Mouse (Mus musculus) cerebellum, postnatal 36 days (tissue): Measurements from ENCODE around the gene Gm12248.

ENCODE experiments used
- DNase-seq, 2 experiments: peaks; one replicate each; pipeline ENCODE4 v3.0.0; 2021 to 2022; ENCODE audit warnings: mixed read lengths in 2 of 2

The Gm12248 gene

DNA sequence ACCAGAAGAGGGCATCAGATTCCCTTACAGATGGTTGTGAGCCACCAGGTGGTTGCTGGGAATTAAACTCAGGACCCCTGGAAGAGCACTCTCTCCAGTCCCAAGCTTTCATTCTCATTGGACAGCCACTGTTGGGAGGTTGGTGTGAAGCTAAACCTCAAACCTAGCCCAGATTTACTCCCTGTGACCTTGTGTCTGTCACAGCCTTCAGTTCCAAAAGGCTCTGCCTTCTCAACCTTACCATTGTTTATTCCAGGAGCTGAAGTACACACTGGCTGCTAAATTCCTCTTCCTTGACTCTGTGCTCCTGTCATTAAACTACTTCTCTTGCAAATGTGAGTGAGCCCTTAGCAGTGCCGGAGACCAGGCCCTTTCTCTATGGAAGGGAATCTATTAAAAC, 64.0 kb downstream of the Gm12248 start:
- DNase-seq = no peak

DNA sequence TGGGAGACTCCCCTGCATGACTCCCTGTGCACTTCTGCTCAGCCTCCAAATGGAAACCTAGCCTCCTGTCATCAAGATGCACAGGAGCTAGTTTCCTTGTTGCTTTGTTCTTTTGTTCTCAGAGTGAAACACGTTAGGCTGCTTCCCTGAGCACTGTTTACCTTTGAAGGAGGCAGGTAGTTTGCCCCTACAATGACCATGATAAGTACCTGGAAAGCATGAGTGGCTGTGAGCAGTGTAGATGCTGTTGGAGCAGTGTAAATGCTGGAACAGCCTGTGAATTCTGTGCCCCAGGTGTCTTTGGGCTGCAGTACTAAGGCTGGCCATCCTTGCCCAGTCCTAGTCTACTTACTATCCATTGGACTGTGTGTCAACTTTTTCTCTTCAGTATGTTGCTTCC, 66.1 kb downstream of the Gm12248 start:
- no peak for DNase-seq

DNA sequence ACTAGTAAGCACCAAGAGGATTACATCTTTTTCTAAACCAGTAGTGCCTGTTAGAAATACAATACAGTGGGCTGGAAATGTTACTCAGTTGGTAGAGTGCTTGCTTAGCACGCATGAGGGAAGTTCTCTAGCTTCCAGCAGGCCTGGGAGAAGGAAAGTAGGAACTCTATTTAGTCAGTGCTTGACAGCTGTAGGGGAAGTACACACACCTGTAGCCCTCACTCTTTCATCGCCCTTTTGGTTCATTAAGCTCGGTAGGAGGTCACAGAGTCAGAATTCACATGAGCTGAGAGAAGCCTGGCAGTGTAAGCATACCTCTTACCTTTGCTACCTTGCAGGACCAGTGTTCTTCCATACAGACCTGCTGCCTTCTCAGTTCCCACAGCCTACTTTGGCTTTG, 66.6 kb downstream of the Gm12248 start:
- DNase-seq = no peak

DNA sequence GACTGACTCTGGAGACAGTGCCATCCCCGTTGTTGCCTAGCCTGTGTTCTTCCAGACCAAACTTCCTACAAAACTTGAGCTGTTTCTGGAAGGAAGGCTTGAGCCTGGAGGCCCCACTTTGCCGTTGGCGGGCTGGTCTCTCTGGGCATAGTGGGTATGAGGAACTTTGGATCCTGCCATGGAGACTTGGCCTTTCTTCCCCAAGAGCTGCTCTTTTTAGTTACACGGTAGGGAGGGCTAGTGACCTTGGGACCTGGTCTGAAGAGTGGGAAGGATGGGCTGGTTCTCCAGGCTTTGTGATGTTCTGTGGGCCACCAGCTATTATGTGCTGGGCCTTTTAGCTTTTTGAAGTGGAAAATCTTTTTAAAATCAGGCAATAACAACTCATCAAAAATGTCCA, 67.1 kb downstream of the Gm12248 start:
- DNase-seq = no peak

DNA sequence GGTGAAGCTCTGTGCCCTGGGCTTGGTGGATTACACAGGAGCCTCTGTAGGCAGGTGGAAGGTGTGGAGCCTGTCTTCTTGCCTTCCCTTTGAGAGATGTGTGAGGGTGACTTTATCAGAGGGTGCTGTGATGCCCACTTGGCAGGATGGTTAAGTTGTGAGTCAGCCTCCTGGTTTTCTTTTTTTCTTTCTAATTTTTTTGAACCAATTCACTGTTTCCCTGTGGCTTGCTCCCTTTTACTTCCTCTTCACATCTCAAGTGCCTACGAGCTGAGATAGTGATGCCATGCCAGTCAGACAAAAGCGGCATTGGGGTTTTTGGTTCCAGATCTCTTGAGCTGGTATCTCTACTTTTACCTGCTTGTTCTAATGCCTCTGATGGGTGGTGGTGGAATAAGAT, 68.3 kb downstream of the Gm12248 start:
- DNase-seq = no peak

DNA sequence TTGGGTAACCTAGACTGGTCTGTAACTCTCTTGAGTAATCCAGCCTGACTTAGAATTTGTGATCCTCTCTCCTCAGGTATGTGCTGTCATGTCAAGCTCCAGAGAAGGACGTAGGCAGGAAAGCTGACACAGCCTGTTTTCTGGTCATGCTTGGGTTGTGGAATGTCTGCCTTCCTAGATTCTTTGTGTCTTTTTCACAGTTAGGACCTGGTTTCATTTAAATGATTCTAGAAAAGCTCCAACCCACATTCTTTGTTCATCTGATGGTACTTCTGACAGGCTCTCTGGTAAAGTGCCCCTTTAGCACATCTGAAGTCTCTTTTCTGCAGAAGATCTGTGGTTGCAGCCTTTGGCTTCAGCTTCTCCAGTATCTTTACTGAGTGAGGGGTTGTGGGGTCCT, 68.7 kb downstream of the Gm12248 start:
- DNase-seq = no peak

DNA sequence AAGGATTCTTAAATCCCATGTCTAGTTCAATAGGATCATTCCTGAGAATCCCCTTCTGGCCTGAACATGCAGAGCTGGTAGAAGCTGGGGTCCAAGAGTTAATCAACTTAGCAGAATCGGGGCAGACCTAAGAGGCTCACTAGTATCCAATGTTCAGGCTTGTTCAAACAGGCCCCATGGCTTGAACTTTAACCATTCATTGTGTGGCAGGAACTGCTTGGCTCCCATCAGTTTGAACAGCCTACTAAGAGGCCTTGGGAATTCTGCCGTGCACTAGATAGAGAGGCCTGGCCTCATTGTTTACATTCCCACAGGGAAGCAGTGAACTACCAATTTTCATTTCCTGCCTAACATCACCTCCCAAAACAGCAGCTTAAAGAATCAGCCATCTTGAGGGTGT, 71.3 kb downstream of the Gm12248 start:
- no peak for DNase-seq

DNA sequence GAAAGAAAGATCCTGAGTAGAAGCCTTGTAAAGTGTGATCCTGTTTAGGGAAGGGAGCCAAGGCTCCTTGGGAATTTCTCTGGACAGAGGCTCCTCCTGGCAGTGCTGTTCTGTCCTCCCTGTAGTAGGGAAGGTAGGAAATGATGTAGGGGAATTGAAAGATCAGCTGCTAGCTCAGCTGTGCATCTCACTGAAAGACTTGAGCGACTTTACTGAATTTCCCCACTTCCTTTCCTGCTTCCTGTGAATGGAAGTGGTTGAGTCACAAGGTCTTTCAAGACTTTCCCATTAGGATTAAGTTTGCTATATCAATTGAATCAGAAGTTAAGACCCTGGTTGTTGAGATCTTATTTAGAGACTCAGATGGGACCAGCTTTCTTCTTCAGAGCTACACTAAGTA, 71.8 kb downstream of the Gm12248 start:
- no peak for DNase-seq

DNA sequence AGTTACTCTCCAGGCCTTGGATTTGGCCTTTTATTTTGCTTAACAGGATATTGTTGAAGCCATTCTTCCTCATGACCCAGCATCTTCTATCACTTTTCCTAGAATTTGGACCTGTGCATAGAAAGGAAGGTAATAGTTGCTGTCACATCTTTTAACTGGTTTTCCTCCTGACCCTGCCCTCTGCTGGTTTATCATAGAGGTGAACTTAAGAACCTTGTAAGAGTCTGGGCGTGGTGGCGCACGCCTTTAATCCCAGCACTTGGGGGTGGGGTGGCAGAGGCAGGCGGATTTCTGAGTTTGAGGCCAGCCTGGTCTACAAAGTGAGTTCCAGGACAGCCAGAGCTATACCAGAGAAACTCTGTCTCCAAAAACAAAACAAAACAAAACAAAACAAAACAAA, 74.2 kb downstream of the Gm12248 start:
- DNase-seq = no peak

DNA sequence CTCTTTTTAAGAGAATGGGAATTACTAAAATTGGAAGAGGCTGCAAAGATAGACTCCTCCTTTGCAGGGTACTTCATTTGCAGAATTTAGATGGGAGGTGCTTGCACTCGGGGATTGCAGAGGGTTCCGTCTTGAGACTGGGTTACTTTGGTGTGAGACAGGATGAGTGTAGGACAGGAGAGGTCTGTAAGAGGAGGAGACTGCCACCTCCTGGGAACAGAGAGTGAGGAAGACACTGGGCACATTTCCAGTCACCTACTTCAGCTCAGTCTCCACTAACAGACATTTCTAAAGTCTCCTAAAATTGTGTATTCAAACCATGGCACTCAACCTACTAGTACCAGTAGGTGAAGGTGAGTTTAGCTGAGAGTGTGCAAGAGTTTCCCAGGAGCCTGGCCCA, 74.6 kb downstream of the Gm12248 start:
- DNase-seq = no peak

DNA sequence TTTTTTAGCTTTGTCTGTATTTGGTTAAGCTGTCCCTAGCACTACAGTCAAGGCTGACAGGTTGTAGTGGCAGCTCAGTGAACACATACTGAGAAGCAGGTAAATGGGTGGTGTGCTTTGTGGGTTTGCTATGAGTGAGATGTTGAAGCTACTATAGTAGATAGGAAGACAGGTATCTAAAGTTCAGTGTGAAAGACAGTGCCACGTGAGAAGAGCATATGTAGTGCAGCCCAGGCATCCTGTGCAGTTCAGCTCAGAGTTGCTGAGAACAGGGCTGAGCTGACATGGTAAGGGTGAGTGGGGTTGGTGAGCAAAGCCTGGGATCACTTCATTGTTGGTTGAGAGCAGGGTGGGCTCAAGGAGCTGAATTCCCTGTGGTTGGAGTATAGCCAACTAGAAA, 75.5 kb downstream of the Gm12248 start:
- no peak for DNase-seq

DNA sequence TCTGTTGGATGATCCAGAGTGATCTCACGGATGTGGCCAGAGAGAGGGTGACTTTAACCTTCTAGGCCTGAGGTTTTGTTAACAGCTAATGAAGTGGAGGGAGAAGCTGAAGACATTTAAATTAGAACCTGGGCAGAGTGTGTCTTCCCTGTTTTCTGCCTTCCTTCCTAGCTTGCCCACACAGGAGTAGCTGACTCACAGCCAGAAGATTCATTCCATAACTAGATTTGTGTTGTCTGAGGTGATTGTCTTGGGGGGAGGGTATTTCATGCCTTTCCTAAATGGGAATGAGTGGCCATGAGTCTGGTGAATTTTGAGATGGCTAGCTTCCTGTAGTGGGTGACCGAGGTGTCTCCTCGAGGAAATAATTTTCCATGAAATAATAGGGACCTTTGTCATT, 76.6 kb downstream of the Gm12248 start:
- no peak for DNase-seq

DNA sequence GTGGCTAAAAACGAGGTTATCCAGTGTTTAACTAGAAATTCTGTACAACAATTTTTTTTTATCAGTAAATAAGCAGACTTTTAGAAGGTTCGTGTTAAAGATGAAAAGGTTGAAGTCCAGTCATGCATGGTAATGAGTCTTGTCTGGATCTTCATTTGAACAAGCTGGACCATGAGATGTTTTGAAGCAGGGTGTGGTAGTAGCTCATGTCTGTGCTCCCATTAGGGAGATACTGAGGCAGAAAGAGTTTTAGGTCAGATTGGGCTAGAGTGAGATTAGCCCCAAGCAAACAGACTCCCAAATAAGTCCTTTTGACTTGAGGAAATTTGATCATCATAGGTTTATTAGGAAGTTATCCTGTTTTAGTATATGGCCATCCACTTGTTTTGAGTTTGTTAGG, 77.6 kb downstream of the Gm12248 start:
- DNase-seq = no peak

DNA sequence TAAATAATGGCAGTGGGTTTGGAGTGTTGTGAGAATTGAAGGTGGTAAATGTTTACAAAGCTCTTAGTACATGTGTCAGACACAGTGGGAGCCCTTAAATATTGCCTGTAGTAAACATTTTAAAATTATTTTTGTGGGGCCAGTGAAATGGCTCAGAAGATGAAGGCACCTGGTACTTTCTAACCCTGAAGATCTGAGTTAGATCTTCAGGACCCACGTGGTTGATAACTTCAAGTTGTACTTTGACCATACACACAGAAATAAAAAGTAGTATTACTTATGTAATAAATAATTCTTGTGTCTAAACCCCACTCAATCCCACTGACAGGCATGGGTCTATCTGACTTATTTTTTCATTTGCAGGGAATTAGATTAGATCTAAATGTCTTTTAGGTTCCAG, 78.3 kb downstream of the Gm12248 start:
- DNase-seq = no peak
